Mouse (Mus musculus) CD4-positive helper T cell, adult 2 months (primary cell): ENCODE measurements around the gene Cops2.

Experiments used
- DNase-seq: peaks from one replicate; pipeline ENCODE4 v3.0.0-alpha.2; 2012; ENCODE audit warnings: low read depth, missing footprints, low spot score

The Cops2 gene

DNA sequence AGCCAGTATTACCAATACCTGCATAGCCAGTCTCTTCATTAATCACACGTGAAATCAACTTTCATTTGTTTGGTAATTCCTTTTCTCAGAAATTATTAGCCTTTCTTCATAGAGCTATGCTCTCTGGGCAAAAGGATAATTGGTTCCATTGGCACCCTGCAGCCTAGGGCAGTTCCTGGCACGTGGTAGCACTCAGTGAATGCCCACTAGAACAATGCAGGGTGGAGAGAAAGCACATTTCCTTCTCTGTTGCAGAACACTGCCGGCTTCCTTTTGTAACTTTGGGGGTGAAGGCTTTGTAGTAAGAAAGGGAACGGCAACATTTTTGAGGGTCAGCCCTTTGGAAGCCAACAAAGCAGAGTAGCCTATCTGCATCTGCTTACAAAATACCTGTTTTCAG lies 32.7 kb downstream of the Cops2 start:
- no peak for DNase-seq

DNA sequence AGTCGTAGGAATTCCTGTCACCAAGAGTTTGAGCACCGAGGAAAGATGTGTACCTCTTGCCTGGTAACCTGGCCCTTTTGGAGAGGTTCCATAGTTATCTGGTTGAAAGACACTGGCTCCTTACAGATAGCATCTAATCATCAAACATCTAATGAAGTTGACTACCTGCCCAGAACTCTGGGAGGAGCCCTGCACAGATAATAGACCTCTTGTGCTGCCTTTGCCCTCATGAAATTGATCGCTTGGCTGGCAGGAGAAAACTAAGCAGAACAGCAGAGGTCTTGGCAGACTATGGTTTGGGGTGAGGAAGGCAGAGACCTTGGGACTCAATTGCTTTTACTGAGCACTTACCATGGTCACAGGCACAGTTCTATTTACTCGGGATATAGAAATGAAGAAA lies 38.5 kb downstream of the Cops2 start:
- no peak for DNase-seq

DNA sequence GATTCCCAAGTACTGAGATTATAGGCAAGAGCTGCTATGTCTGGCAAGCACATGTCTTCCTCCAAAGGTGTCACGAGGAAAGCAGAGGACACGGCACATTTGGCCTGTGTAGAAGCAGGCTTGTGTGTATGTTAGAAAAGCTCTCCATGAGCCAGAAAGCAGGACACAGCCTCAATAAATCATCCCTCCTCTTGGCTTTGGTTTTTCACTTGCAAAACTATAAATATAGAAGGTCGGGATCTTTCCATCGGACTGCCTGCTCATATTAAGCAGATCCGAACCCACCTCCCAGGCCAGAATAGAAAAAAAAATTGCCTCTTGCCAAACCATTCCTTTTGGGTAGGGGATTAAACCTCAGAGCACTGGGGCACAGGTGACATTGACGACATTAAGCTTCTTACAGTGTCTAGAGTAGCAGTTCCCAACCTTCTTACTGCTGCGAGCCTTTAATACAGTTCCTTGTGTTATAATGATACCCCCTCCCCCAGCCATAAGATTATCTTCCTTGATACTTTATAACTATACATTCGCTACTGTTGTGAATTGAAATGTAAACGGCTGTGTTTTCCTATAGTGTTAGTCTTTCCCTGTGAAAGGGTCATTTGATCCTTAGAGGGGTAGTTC lies 44.9 kb downstream of the Cops2 start:
- no peak for DNase-seq

DNA sequence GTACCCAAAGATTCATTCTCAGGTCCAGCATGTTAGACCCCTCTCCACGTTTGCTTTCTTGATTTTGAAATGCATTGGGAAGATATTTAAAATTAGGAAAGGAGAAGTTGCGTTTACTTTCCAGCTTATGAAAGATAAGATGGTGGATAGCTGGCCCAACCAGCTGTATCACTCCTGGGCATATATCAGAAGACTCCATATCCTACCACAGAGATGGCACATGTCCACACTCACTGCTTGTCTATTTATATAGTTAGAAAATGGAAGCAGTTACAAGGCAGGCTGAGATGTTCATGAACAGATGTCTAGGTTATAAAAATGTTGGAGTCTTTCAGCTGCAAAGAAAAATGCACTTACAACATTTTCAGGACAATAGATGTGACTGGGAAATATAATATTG lies 47.6 kb downstream of the Cops2 start:
- no peak for DNase-seq

DNA sequence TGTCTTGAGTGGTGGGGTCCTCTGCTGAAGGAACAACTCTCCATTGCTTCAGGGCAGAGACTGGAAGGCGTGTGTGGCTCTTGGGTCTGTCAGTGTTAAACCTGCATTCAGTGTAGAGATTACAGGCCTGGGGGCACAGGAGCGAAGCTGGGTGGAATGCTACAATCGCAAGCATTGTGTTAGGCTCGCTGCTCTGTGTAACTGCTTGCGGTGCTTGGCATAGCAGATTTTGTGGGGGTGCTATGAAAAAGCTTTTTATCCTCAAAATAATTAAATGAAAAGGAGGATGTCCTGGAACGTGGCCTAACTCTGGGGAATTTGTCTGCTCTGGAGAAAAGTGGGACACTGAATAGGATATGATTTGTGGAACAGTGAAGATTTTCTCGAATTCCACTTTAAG lies 49.4 kb downstream of the Cops2 start:
- no peak for DNase-seq

DNA sequence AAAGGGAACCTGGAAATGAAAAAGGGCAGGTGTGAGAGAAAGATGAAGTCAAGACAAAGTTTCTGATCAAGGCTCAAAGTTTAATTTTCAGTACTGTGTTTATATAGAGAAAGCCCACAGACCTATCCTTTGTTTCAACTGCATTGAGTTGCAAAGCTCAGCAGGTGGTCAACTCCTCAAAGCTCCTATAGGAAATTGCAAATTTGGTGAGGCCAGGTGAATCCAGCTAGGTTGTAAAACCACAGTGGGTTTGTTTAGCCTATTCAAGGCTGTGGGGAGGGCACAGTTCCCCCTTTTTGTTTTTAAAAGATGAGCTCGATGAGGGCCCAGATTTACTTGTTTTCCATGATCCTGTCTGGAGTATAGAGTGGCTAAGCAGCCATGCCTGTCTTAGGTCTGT lies 53.1 kb downstream of the Cops2 start:
- DNase-seq: no peak

DNA sequence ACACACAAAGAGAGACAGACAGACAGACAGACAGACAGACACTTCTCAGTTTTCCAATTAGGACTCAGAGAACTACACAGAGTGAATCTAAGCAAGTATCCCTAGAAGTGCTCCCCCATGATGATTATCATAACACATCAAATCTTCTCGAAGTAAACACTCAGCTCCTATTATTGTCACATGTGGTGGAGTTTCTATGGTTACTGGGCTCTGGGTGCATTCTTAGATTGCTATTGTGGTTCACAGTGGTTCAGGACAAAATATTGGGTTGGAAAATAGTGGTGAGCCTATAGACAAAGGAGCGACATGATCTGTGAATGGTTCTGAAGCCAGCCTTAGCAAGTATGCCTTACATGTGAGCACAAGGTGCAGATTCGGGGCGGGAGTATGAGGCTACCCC lies 57.0 kb downstream of the Cops2 start:
- no peak for DNase-seq

DNA sequence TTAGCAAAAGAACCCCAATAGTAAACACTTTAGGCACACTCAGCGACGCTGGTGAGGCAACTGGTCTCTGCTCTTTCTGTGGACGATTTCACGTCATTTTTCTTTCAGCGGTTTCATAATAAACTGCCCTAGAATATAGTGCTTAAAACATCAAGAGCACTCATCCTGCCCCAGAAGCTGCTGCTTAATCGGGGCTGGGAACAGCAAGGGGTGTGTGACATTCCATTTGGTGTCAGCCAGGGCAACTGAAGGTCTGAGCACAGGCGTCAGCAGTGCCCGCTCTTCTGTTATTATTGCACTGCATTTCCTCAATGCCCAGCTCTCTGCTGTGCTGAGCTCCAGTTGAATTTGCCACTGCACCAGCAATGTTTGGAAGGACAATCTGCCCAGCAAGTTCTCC lies 57.9 kb downstream of the Cops2 start:
- DNase-seq: no peak

DNA sequence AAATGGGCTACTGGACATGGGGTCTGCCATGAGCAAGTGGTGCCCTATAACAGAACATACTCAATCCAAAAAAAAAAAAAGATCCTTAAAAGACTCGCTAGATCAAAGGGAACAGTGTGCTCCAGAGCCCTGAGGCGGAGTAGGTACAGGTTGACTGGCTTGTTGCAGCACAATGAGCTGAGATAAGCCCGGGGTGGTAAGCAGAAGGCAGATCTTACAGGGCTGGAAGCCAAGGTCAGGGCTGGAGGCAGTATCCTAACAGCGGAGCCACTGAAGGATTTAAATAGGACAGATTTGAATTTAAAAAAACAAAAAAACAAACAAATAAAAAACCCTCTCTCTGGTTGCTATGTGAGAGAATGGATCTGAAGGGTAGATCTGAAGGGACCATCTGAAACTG lies 58.5 kb downstream of the Cops2 start:
- no peak for DNase-seq

DNA sequence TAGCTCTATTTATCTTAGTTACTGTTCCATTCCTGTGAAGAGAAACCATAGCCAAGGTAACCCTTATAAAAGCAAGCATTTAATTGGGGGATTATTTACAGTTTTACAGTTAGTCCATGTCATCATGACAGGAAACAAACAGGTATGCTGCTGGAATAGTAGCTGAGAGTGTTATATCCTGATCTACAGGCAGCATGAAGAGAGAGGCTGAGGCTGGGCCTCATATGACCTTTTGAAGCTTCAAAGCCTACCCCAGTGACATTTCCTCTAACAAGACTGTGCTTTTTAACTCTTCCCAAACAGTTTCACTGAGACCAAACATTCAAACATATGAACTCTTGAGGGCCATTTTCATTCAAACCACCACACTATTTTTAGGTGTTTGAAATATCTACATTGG lies 61.1 kb downstream of the Cops2 start:
- DNase-seq: no peak

DNA sequence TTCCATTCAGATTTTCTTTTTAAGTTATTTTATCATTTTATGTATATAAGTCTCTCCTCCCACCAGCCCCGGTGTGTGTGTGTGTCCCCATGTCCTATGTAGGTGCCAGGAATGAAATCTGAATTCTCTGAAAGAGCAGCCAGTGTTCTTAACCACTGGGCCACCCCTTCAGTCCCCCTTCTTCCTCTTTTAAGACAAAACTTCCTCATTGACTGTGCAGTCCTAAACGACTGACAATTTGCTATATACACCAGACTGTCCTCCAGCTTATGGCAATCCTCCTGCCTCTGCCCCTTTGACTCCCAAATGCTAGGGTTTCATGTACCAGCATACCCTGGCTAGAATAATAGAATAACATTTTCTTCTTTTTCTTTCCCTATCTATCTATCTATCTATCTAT lies 63.8 kb downstream of the Cops2 start:
- no peak for DNase-seq

DNA sequence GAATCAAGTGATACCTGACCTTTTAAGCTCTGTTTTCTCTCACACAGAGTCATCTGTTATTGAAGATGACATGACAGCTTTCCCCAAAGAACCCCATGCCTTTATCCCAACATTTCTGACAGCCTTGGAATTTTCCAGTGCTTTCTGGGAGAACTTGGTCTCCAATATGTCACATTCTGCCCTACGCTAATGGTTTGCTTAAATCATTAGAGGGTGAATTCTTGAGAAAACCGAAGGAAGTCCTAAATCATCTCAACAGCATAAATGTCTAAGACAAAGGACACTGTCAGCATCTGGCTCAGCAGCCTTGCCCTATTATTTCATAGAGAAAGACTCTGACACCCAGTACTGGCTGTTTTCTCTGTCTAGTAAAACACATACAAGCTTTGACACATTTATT lies 64.8 kb downstream of the Cops2 start:
- no peak for DNase-seq

DNA sequence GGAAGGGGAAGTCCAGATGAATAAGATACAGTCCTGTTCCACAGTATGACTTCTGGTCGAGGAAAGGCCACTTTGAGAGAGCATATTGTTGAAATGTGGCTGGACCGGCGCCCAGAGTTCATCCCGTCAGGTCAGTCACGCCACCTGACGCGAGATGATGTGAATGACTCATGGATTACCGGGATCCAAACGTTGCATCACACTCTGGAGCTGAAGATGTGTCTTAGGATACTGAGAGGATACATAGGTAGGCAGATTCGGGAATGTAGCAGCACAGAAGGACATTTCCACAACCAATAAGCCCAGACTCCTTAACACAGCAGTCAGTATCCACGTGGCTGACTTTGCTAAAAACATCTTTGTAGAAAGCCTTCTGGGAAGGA lies 66.1 kb downstream of the Cops2 start:
- DNase-seq: no peak

DNA sequence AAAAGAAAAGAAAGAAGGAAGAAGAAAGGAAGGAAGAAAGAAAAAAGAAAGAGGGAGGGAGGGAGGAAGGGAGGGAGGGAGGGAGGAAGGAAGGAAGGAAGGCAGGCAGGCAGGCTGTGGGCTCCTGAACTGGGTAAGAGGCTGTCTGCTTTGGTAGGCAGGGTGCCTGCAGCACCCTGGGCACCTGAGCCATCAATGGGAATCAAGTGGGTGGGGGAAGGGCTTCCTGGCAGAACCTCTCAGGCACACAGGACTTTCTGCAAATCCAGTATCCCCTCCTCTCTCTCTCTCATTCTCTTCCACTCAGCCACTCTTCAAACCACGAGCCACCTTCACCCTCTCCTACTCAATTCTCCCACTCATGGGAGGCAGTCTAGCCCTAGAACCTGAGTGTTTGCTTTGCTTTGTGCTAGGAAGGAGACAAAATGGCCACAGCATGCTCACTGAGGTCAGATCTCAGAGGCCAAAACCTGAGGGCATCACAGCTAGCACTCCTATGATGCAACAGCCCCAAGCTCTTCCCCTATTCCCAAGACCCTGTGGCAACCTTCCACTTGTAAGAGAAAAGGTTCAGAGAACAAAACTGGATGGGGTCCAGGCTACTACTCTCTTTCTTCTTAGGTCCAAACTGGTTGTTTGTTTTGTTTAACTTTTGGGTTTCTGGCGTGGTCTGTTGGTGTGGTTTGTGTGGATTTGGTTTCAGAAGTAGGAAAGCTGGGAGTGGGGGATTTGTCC lies 66.6 kb downstream of the Cops2 start:
- DNase-seq: peak; percentile 23

DNA sequence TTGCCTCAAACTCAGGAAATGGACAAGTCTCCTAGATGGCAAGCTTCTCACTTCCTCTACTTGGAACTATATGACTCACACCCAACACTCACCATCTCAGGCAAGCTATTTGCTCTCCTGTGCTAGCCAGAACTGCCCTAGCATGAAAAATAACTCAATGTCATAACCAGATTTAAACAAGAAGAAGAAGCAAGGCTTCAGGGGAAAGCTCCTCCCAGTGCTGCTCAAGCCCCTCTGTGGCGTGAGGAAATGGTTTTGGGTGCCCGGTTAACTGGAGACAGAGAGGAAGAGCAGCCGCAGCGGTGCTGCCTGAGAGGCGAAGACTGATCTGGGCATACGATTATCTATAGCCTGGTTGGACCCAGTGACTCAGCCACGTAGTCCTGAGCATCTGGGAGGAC lies 67.5 kb downstream of the Cops2 start:
- DNase-seq: peak; percentile 50

DNA sequence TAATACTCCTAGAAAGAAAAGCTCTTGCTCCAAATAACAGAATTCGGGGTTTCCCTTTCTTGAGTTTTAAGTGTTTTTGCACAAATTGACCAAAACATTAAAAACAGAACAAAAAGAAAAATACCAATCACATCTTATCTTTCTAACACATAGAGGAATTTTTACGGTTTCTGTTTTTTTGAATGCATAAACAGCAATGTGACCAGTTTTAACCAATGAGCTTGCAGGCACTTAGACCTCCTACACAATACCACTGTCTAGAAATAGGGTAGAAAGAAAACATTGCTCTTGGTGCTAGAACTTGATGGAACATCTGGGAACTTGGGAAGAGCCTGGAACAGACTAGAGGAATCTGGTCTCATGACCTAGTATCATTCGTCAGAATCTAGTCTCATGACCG lies 68.7 kb downstream of the Cops2 start:
- DNase-seq: no peak

DNA sequence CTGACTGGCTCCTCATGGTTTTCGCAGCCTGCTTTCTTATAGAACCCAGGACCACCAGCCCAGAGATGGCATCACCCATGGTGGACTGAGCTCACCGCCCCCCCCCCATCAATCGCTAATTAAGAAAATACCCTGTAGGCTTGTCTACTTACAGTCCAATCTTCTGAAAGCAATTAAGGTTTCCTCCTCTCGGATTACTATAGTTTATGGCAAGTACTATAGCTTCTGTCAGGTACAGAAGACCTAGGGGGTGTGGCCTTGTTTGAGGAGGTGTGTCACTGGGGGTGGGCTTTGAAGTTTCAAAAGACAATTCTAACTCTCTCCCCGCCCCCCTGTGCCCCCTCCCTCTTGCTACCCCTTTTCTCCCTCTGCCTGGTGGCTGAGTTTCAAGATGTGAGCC lies 69.7 kb downstream of the Cops2 start:
- no peak for DNase-seq

DNA sequence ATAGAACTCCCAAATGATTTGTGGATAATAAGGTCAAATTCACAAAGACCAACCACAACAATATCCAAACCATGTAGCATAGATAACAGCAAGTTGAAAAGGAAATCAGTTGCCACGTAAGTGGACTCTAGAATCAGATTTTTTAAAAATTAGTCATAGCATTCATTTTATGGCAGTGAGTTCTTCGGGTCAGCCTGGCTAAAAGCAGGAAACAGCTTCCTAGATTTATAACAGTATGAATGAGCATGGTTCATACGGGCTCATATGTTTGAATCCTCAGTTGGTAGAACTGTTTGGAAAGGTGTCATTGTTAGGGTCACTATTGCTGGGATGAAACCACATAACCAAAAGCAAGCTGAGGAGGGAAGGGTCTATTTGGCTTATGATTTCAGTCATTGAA lies 70.2 kb downstream of the Cops2 start:
- DNase-seq: no peak

DNA sequence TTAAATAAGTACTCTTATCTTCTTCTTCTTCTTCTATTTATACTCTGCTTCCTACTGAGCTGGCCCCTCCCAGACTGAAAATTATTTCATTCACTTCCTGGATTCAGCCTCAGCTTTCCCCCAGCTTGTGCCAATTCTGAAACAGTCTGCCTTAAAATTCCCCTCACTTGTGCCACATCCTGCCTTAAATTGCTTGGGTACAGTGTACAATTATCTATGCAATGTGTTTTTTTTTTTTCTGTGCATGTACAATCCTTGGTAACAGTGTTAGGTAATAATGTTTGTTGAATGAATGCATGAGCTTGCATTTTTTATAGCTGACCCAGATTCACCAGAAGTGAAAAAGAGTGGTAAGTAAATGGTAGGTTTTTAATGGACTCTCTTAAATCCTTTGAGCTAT lies 70.6 kb downstream of the Cops2 start:
- no peak for DNase-seq

DNA sequence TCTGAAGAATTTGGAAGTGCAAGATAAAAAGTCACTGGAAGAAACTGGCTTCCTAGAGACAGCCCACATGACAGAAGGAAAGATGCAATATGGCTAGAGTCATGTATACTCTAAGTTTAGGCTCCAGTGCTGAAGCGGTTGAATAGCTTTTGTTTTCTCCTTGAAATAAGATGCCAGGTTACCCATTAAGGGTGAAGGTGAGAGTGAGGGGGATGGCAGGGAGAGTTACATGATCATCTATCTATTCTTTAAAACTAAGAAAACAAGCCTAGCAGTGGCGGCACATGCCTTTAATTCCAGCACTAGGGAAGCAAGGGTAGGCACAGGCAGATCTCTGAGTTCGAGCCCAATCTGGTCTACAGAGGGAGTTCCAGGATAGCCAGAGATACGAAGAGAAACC lies 73.9 kb downstream of the Cops2 start:
- DNase-seq: no peak

DNA sequence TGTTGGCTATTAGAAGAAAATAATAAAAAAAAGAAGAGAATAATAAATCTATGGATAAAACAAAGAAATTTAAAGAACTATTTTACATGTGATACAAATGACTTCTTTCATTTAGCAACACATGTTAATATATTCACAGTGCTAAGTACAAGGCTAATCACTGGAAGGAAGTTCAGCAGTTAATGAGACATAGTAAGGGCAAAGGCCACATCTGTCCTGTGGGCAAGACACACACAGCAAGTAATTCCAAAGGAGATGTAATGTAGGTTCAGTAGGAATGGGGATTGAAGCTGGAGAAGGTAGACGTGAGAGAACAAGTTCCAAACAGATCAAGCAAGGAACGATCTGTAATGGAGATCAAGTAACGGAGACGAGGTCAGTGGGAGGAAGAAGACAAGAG lies 74.5 kb downstream of the Cops2 start:
- no peak for DNase-seq

DNA sequence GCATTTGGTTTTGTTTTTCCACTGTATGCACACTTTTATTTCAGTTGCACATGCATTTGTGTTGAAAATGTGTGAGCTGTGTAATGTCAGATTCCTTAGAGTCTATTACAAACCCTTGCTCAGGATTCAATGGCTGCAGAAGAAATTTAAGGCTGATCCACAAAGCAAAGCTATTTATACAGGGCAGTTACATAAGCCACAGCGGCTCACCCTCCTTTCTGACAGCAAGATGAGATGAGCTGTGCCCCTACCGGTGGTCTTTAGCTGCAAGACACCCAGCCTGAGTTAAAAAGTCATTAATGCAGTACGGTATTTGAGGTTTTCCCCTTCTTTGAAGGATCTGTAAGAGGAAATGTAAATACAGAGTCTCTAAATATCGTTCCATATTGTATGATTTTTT lies 75.1 kb downstream of the Cops2 start:
- no peak for DNase-seq

DNA sequence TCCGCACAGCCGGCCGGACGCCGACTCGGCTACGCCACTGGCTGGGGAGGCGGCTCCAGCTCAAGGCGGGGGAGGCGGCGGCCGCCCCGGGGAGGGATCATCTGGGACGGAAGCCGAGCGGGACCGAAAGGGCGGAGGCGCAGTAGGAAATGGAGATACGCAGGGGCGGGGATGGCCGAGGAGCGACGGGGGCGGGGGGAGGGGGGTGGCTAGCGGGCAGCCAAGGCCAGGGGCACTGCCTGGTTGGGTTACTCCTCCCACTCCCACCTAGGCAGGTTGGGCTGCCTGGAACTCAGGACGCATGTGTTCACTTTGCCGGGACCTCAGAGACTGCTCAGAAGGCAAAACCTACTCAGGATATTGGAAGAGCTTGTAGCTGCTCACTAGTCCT lies 76.2 kb downstream of the Cops2 start, which contains the start of gene Secisbp2l:
Secisbp2l (minus strand) TSS at position 152 of the 391 bp plus-strand sequence.
- DNase-seq: peak; percentile 88
